Mouse (Mus musculus): ENCODE measurements at regions not wholly inside any gene's neighbourhood (a gene's known extent, or its start where the extent isn't known, plus 50 kb on each side); places are given as distances from the start of the nearest gene placed in this dataset.
"Not testable (repeated sequence)": the region's sequence is repeated elsewhere in the genome, so short reads cannot be mapped to it uniquely, and the experiment has no call there.

- CTCF ChIA-PET: no interaction called here
These were observed 118.2 kb upstream of the Teddm2 start for GRCm38 (mm10) chr1:154018241-154018640.

GRCm38 (mm10) chr1:154024301-154024700, 124.3 kb upstream of the Teddm2 start:
- CTCF ChIA-PET: no interaction called here

- CTCF ChIA-PET: no interaction called here
These were observed 127.3 kb upstream of the Teddm2 start for GRCm38 (mm10) chr1:154027303-154027702.

- CTCF ChIA-PET: interaction anchor here (0.5 kb wide), 1 partner anchor 63 kb away, joined by 5 read pairs; no protein-coding TSS in a partner anchor
These were observed 129.8 kb upstream of the Teddm2 start for GRCm38 (mm10) chr1:154029826-154030225.

GRCm38 (mm10) chr1:154032669-154033099, 132.7 kb upstream of the Teddm2 start:
- CTCF ChIA-PET: no interaction called here

GRCm38 (mm10) chr1:154033958-154034606, 134.1 kb upstream of the Teddm2 start:
- CTCF ChIA-PET: no interaction called here

GRCm38 (mm10) chr1:154036729-154037270, 136.8 kb upstream of the Teddm2 start:
- CTCF ChIA-PET: no interaction called here

- CTCF ChIA-PET: no interaction called here
These were observed 138.2 kb upstream of the Teddm2 start for GRCm38 (mm10) chr1:154038241-154038640.

- CTCF ChIA-PET: no interaction called here
These were observed 140.9 kb upstream of the Teddm2 start for GRCm38 (mm10) chr1:154040907-154041306.

- CTCF ChIA-PET: no interaction called here
These were observed 142.9 kb upstream of the Teddm2 start for GRCm38 (mm10) chr1:154042956-154043355.

GRCm38 (mm10) chr1:154044712-154045111, 144.7 kb upstream of the Teddm2 start:
- CTCF ChIA-PET: no interaction called here

- CTCF ChIA-PET: no interaction called here
These were observed 145.9 kb upstream of the Teddm2 start for GRCm38 (mm10) chr1:154045951-154046350.

GRCm38 (mm10) chr1:154053641-154054040, 147.3 kb upstream of the Zfp648 start:
- CTCF ChIA-PET: no interaction called here

GRCm38 (mm10) chr1:154054874-154055273, 146.1 kb upstream of the Zfp648 start:
- CTCF ChIA-PET: no interaction called here

- CTCF ChIA-PET: not testable (repeated sequence)
These were observed 139.6 kb upstream of the Zfp648 start for GRCm38 (mm10) chr1:154061397-154061796.

- CTCF ChIA-PET: no interaction called here
These were observed 139.1 kb upstream of the Zfp648 start for GRCm38 (mm10) chr1:154061851-154062250.

GRCm38 (mm10) chr1:154062666-154063065, 138.3 kb upstream of the Zfp648 start:
- CTCF ChIA-PET: no interaction called here

- CTCF ChIA-PET: no interaction called here
These were observed 136.4 kb upstream of the Zfp648 start for GRCm38 (mm10) chr1:154064633-154065032.

- CTCF ChIA-PET: no interaction called here
These were observed 135.4 kb upstream of the Zfp648 start for GRCm38 (mm10) chr1:154065336-154066329.

- CTCF ChIA-PET: no interaction called here
These were observed 133.1 kb upstream of the Zfp648 start for GRCm38 (mm10) chr1:154067856-154068255.

GRCm38 (mm10) chr1:154074270-154074669, 126.7 kb upstream of the Zfp648 start:
- CTCF ChIA-PET: no interaction called here

- CTCF ChIA-PET: interaction anchor here (0.8 to 1.8 kb wide), 3 partner anchors 38 to 41 kb away, joined by 3 to 4 read pairs (median 3); no protein-coding TSS in a partner anchor
These were observed 124.1 kb upstream of the Zfp648 start for GRCm38 (mm10) chr1:154076684-154077475.

Measured in spleen, embryonic (tissue).